Mouse (Mus musculus) heart, adult 2 months (tissue): ENCODE data around the gene Commd7. TPM values are rescaled to one million over a fixed set of nuclear protein-coding genes. Genes with fewer than 3 reads are reported as not detected.

Experiments
- DNase-seq, 2 experiments: peaks; one replicate each; pipeline ENCODE4 v3.0.0; 2021
- H3K27ac ChIP-seq: fragments of 200-600 bp; 2 replicates; pipeline ENCODE4 v1.8.1; 2022
- H3K27me3 ChIP-seq: fragments of 200-500 bp; 2 replicates; pipeline ENCODE4 v1.6.1; 2012; ENCODE audit warnings: mild to moderate bottlenecking, low read length, inconsistent platforms, mixed read lengths; ENCODE audit not compliant: control insufficient read depth, insufficient read depth
- H3K36me3 ChIP-seq: fragments of 200-500 bp; 2 replicates; pipeline ENCODE4 v1.6.1; 2012; ENCODE audit warnings: low read length, inconsistent platforms; ENCODE audit not compliant: control insufficient read depth, insufficient read depth
- H3K4me1 ChIP-seq: fragments of 200-500 bp; 2 replicates; pipeline ENCODE4 v1.6.1; 2011; ENCODE audit warnings: low read length; ENCODE audit not compliant: control insufficient read depth, insufficient read depth
- H3K4me3 ChIP-seq: fragments of 200-600 bp; 2 replicates; pipeline ENCODE4 v1.8.1; 2022
- H3K79me2 ChIP-seq: fragments of 200-500 bp; replicated peaks from 2 replicates; pipeline ENCODE4 v1.6.1; 2012; ENCODE audit warnings: mild to moderate bottlenecking, inconsistent platforms, low read length, moderate library complexity, mixed read lengths; ENCODE audit not compliant: control insufficient read depth, insufficient read depth
- H3K9ac ChIP-seq: fragments of 200-500 bp; 2 replicates; pipeline ENCODE4 v1.6.1; 2012; ENCODE audit warnings: low read depth, mild to moderate bottlenecking, control low read depth, inconsistent platforms, low read length, mixed read lengths
- CTCF ChIP-seq: fragments of 200-600 bp; IDR thresholded peaks from 2 replicates; pipeline ENCODE4 v1.8.1; 2022; ENCODE audit warnings: antibody characterized with exemption, mild to moderate bottlenecking, moderate library complexity
- EP300 ChIP-seq: fragments of 200-500 bp; IDR thresholded peaks from 2 replicates; pipeline ENCODE4 v1.6.1; 2011; ENCODE audit warnings: low read depth, low read length, control low read depth; ENCODE audit not compliant: insufficient read depth
- POLR2A ChIP-seq: fragments of 200-500 bp; IDR thresholded peaks from 2 replicates; pipeline ENCODE4 v1.6.1; 2011; ENCODE audit warnings: mild to moderate bottlenecking, low read depth, low read length, control low read depth; ENCODE audit not compliant: insufficient read depth
- WGBS: fragments of 180-500 bp; shearing (Covaris S2); methylation state at CpG from one replicate; pipeline ENCODE4 v1.1.7; 2018; 5-methylcytosine and 5-hydroxymethylcytosine counted together
- intact Hi-C: fragments of 180-260 bp; cut with DNase I; formaldehyde crosslinking; loops from one replicate; pipeline ENCODE4 v1.15.1; 2025
- polyA plus RNA-seq: library from polyadenylated mRNA; depleted of rRNA; stranded (reverse); fragments of >200 nt; gene quantifications from 2 replicates; pipeline ENCODE4 v1.2.3, GENCODE M21; 2012; rRNA removed
- total RNA-seq, 2 experiments: library from RNA; stranded (reverse); gene quantifications; 2 replicates each; pipeline ENCODE4 v1.2.3; 2021

Gene Commd7
- total and polyA plus RNA-seq, 3 experiments: 11.2 to 13.2 (median 12.3) TPM

DNA sequence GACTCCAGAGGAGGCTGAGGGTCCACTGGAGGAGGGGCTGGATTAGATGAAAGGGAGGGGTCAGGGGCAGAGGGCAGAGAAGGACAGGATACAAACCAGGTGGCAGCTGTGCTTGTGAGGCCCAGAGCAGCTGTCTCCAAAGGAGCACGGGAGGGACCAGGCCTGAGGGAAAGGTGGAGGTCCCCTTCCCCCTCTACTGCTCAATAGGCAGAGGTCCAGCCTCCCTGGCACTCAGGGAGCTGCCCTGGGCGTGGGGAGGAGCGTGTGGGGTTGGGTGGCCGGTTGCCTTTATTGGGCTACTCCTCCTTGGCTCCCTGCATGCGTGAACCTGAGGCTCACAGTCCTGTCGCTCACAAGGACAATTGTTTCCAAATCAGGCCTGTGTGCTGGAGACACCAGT, 57.0 kb downstream of the Commd7 start:
- Histone ChIP-seq H3K27me3 (no peaks in the 10 kb centered on the region), H3K9ac (no peak overlapping the region), H3K4me1 (no peaks in the 10 kb centered on the region), H3K79me2 (no peaks in the 10 kb centered on the region), H3K36me3 (no peaks in the 10 kb centered on the region), H3K4me3 (no peak overlapping the region), H3K27ac (no peak overlapping the region)
- intact Hi-C loops: loop anchor here (5.0 kb wide), 1 partner anchor 273 kb away; no protein-coding TSS in a partner anchor
- no peak for DNase-seq
- WGBS: 66% methylated on average over 6 of the region's 6 CpGs
- TF ChIP-seq EP300 (no peak), CTCF (no peak), POLR2A (no peak)

DNA sequence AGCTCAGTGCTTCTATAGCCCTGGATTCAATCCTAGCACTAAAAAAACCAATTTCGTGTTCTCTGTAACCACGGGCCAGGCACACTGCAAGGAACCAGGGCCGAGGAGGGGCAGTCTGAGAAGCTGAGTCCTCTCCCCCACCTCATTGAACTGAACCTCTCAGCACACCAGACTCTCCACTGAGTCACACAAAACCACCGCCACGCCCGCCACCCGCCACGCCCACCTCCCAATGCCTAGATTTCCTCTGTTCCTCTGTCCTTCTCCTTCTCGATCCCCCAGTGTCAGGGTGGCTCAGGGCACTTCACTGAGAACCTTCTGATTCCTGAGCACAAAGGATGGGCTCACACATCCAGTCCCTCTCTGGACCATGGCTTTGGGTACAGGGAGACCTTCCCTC, 59.5 kb downstream of the Commd7 start:
- no peak overlapping the region for H3K27ac ChIP-seq
- 86% methylated on average over 9 of the region's 9 CpGs for WGBS
- intact Hi-C loops: no loop called here
- no peaks in the 10 kb centered on the region for H3K4me1 ChIP-seq
- H3K79me2 ChIP-seq: no peaks in the 10 kb centered on the region
- H3K36me3 ChIP-seq: no peaks in the 10 kb centered on the region
- no peak overlapping the region for H3K4me3 ChIP-seq
- H3K27me3 ChIP-seq: no peaks in the 10 kb centered on the region
- no peak for TF ChIP-seq POLR2A
- no peak for TF ChIP-seq CTCF
- TF ChIP-seq EP300: no peak
- no peak for DNase-seq
- H3K9ac ChIP-seq: no peak overlapping the region

DNA sequence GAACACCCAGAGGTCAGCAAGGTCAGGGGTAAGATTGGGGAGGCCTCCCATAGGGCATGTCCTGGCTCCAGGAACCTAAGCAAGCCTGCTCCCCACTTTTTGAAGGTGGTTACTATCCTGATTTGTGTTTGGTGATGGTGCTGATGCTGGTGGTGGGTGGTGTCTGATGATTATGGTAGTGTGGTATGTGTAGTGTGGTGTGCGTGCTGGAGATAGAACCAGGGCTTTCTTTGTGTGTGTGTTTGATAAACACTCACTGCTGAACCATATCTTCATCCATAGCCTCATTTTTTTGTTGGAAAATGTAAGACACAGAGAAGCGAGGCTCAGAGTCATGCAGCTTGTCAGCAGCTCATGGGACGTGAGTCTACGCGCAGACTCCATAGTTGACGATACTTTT, 64.0 kb downstream of the Commd7 start:
- TF ChIP-seq CTCF (no peak), EP300 (no peak), POLR2A (no peak)
- no peak overlapping the region for H3K27ac ChIP-seq
- no peaks in the 10 kb centered on the region for H3K27me3 ChIP-seq
- no peak overlapping the region for H3K9ac ChIP-seq
- no peaks in the 10 kb centered on the region for H3K79me2 ChIP-seq
- H3K36me3 ChIP-seq: no peaks in the 10 kb centered on the region
- no peak for DNase-seq
- intact Hi-C loops: no loop called here
- no peaks in the 10 kb centered on the region for H3K4me1 ChIP-seq
- WGBS: 88% methylated on average over 6 of the region's 6 CpGs
- H3K4me3 ChIP-seq: no peak overlapping the region

DNA sequence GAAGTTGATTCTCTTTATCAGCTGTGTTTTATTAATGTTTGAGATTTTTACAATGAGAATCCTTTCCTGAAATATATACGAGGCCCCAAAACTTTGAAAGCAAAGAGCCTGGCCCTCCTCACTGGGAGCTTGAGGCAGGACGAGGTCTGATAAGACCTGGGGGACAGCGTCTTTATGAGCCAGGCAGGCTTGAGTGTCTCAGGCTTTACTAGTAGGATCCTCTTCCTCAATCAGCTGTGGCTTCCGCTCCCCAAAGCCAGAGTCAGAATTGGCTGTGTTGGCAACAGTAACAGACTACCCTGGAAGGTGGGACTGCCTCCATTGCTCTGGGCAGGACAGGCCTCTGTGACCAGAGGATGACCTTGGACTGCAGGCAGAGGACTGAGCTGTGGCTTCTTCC, 64.6 kb downstream of the Commd7 start:
- no peak for DNase-seq
- H3K27ac ChIP-seq: no peak overlapping the region
- intact Hi-C loops: no loop called here
- H3K79me2 ChIP-seq: no peaks in the 10 kb centered on the region
- H3K9ac ChIP-seq: no peak overlapping the region
- TF ChIP-seq CTCF (no peak), POLR2A (no peak), EP300 (no peak)
- H3K36me3 ChIP-seq: no peaks in the 10 kb centered on the region
- no peaks in the 10 kb centered on the region for H3K27me3 ChIP-seq
- H3K4me1 ChIP-seq: no peaks in the 10 kb centered on the region
- no peak overlapping the region for H3K4me3 ChIP-seq
- WGBS: 66% methylated on average over 4 of the region's 4 CpGs

Other genes starting within 250 kb of the Commd7 start
- not detected for gene 4930404H24Rik, start 140.0 kb downstream of the Commd7 start, total RNA-seq
- gene 4930404H24Rik, start 140.0 kb downstream of the Commd7 start, polyA plus RNA-seq: not detected in 2 replicates
- gene Nol4l, start 102.8 kb downstream of the Commd7 start, total RNA-seq: 1 to 10 TPM; 3.5 to 4.4 TPM
- 3.9 and 4.0 TPM in 2 replicates for gene Nol4l, start 102.8 kb downstream of the Commd7 start, polyA plus RNA-seq
- 1 to 10 TPM; 1.0 to 1.6 TPM for gene Dnmt3b, start 16.7 kb upstream of the Commd7 start, total RNA-seq
- gene Dnmt3b, start 16.7 kb upstream of the Commd7 start, polyA plus RNA-seq: 0.84 and 1.8 TPM in 2 replicates
- gene Dnmt3c, start 63.9 kb upstream of the Commd7 start, total RNA-seq: not detected
- not detected in 2 replicates for gene Dnmt3c, start 63.9 kb upstream of the Commd7 start, polyA plus RNA-seq
- gene Mapre1, start 108.5 kb upstream of the Commd7 start, total RNA-seq: 10 to 100 TPM; 49.6 to 50.4 TPM
- gene Mapre1, start 108.5 kb upstream of the Commd7 start, polyA plus RNA-seq: 7.0 and 14.7 TPM in 2 replicates
- not detected for gene Efcab8, start 147.2 kb upstream of the Commd7 start, total RNA-seq
- 0.06 and 0.10 TPM in 2 replicates for gene Efcab8, start 147.2 kb upstream of the Commd7 start, polyA plus RNA-seq
- gene Sun5, start 238.3 kb upstream of the Commd7 start, total RNA-seq: not detected
- not detected in 2 replicates for gene Sun5, start 238.3 kb upstream of the Commd7 start, polyA plus RNA-seq
- gene Bpifb2, start 242.3 kb upstream of the Commd7 start, total RNA-seq: not detected
- not detected in 2 replicates for gene Bpifb2, start 242.3 kb upstream of the Commd7 start, polyA plus RNA-seq